Mouse (Mus musculus): Measurements from ENCODE around the gene Dnajc3. TPM values are rescaled to one million over a fixed set of nuclear protein-coding genes. Genes with fewer than 3 reads are reported as not detected.

Gene Dnajc3
- polyA plus RNA-seq, 1 experiment from 2014 or later = 47.0 TPM

- Histone ChIP-seq H3K9me3 (ENCODE audit: control insufficient read depth, low read length) (no peaks in the 10 kb centered on the region), H3K4me2 (ENCODE audit: low read depth, low read length) (no peak overlapping the region), H3K4me1 (ENCODE audit: control insufficient read depth, insufficient read depth, low read length) (peaks cover 13% of the 10 kb centered on the region), H3K27ac (ENCODE audit: low read length) (no peak overlapping the region), H3K9ac (ENCODE audit: low read depth, low read length) (no peak overlapping the region), H3K4me3 (ENCODE audit: low read length) (no peak overlapping the region), H3K36me3 (ENCODE audit: control insufficient read depth, insufficient read depth, low read length) (no peaks in the 10 kb centered on the region), H3K27me3 (replicated peaks; ENCODE audit: control insufficient read depth, insufficient read depth, low read length) (no peaks in the 10 kb centered on the region)
- 85% methylated on average over 4 of the region's 4 CpGs for WGBS
- ATAC-seq = no peak
These were observed 3.2 kb downstream of the Dnajc3 start for GRCm38 (mm10) chr14:118940796-118941495.

DNA sequence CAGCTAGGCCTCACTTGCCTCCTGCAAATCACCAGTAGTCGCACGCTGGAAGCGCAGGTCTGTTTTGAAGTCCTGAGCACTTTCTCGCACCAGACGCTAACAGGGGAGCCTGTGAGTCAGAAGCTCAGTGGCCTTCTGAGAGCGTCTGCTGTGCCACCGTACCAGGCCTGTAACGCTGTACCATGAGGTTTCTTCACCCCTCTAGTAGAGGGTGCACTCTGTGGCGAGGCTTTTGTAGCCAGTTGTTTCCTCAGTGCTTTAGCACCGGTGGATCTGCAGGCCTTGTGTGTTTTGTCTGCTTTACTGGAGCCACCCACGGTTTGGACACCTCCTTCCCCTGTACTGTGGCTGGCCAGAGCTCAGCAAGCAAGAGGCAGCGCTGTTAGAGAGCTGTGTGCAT lies 4.3 kb downstream of the Dnajc3 start:
- Histone ChIP-seq H3K27me3 (replicated peaks; ENCODE audit: control insufficient read depth, insufficient read depth, low read length) (no peaks in the 10 kb centered on the region), H3K27ac (ENCODE audit: low read length) (no peak overlapping the region), H3K4me2 (ENCODE audit: low read depth, low read length) (no peak overlapping the region), H3K36me3 (ENCODE audit: control insufficient read depth, insufficient read depth, low read length) (no peaks in the 10 kb centered on the region), H3K4me3 (ENCODE audit: low read length) (no peak overlapping the region), H3K9me3 (ENCODE audit: control insufficient read depth, low read length) (no peaks in the 10 kb centered on the region), H3K9ac (ENCODE audit: low read depth, low read length) (no peak overlapping the region), H3K4me1 (ENCODE audit: control insufficient read depth, insufficient read depth, low read length) (peaks cover 5% of the 10 kb centered on the region)
- 55% methylated on average over 12 of the region's 12 CpGs for WGBS
- no peak for ATAC-seq

DNA sequence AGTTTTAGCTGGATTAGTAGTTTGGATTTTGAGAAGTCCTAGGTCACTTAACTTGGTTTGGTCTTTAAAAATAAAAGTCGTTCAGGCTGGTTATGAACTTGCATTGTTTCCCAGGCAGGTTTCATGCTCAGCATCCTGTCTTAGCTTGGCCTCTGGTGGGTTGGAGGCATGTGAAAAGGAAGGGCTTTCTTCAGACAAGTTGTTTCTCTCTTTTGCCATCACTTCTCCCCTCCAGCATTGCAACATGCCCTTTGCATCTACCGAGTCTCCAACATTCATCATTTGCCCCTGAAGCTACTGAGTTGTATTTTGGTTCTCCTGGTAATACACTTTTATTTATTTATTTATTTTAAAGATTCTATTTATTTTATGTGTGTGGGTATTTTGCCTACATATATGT lies 6.9 kb downstream of the Dnajc3 start:
- Histone ChIP-seq H3K4me1 (ENCODE audit: control insufficient read depth, insufficient read depth, low read length) (no peaks in the 10 kb centered on the region), H3K4me3 (ENCODE audit: low read length) (no peak overlapping the region), H3K4me2 (ENCODE audit: low read depth, low read length) (no peak overlapping the region), H3K27me3 (replicated peaks; ENCODE audit: control insufficient read depth, insufficient read depth, low read length) (no peaks in the 10 kb centered on the region), H3K9me3 (ENCODE audit: control insufficient read depth, low read length) (no peaks in the 10 kb centered on the region), H3K9ac (ENCODE audit: low read depth, low read length) (no peak overlapping the region), H3K27ac (ENCODE audit: low read length) (no peak overlapping the region), H3K36me3 (ENCODE audit: control insufficient read depth, insufficient read depth, low read length) (no peaks in the 10 kb centered on the region)
- WGBS = 87% methylated on average over 2 of the region's 2 CpGs
- no peak for ATAC-seq

- no peaks in the 10 kb centered on the region for H3K27me3 ChIP-seq (replicated peaks; ENCODE audit: control insufficient read depth, insufficient read depth, low read length)
- no peaks in the 10 kb centered on the region for H3K36me3 ChIP-seq (ENCODE audit: control insufficient read depth, insufficient read depth, low read length)
- ATAC-seq = no peak
- H3K4me3 ChIP-seq (ENCODE audit: low read length) = no peak overlapping the region
- no peaks in the 10 kb centered on the region for H3K4me1 ChIP-seq (ENCODE audit: control insufficient read depth, insufficient read depth, low read length)
- H3K4me2 ChIP-seq (ENCODE audit: low read depth, low read length) = no peak overlapping the region
- H3K9ac ChIP-seq (ENCODE audit: low read depth, low read length) = no peak overlapping the region
- H3K9me3 ChIP-seq (ENCODE audit: control insufficient read depth, low read length) = no peaks in the 10 kb centered on the region
- H3K27ac ChIP-seq (ENCODE audit: low read length) = no peak overlapping the region
- WGBS = 78% methylated on average over 1 of the region's 1 CpGs
These were observed 11.1 kb downstream of the Dnajc3 start for GRCm38 (mm10) chr14:118948841-118949240.

DNA sequence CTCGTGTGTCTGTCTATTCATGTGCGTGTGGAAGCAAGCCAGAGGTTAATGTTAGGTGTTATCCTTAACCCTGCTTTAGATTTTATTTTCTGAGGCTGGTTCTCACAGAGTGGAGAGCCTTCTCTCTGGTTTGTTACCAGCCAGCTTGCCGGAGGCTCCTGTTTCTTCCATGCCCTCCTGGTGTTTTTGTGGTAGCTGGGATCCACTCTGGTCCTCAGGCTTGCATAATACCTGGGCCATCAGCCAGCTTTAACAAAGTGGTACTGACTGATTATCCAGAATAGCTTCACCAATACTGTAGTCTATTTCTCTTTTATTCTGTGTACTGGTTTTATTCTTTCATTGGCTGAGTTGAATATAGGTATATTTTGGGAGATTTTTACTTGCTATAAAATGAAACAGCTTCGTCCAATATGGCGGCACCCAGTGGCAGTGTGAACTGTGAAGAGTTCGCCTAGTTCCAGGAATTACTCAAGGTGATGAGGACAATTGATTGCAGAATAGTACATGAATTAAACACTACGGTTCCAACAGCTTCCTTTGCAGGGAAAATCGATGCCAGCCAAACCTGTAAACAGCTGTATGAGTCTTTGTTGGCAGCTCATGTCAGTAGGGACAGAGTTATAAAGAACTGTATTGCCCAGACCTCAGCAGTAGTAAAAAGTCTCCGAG lies 14.3 kb downstream of the Dnajc3 start:
- Histone ChIP-seq H3K4me3 (ENCODE audit: low read length) (no peak overlapping the region), H3K27ac (ENCODE audit: low read length) (no peak overlapping the region), H3K36me3 (ENCODE audit: control insufficient read depth, insufficient read depth, low read length) (no peaks in the 10 kb centered on the region; the same call in 1 of the 2 replicates), H3K9ac (ENCODE audit: low read depth, low read length) (no peak overlapping the region), H3K27me3 (replicated peaks; ENCODE audit: control insufficient read depth, insufficient read depth, low read length) (no peaks in the 10 kb centered on the region), H3K9me3 (ENCODE audit: control insufficient read depth, low read length) (no peaks in the 10 kb centered on the region), H3K4me2 (ENCODE audit: low read depth, low read length) (no peak overlapping the region), H3K4me1 (ENCODE audit: control insufficient read depth, insufficient read depth, low read length) (no peaks in the 10 kb centered on the region)
- 95% methylated on average over 9 of the region's 9 CpGs for WGBS
- ATAC-seq = no peak

GRCm38 (mm10) chr14:118958010-118958409 lies 20.2 kb downstream of the Dnajc3 start:
- Histone ChIP-seq H3K9ac (ENCODE audit: low read depth, low read length) (no peak overlapping the region), H3K4me1 (ENCODE audit: control insufficient read depth, insufficient read depth, low read length) (no peaks in the 10 kb centered on the region), H3K4me3 (ENCODE audit: low read length) (no peak overlapping the region), H3K9me3 (ENCODE audit: control insufficient read depth, low read length) (no peaks in the 10 kb centered on the region), H3K27me3 (replicated peaks; ENCODE audit: control insufficient read depth, insufficient read depth, low read length) (no peaks in the 10 kb centered on the region), H3K36me3 (ENCODE audit: control insufficient read depth, insufficient read depth, low read length) (peaks cover 4% of the 10 kb centered on the region), H3K4me2 (ENCODE audit: low read depth, low read length) (no peak overlapping the region), H3K27ac (ENCODE audit: low read length) (no peak overlapping the region)
- ATAC-seq = no peak
- 89% methylated on average over 3 of the region's 3 CpGs for WGBS

- ATAC-seq = no peak
- no peak overlapping the region for H3K9ac ChIP-seq (ENCODE audit: low read depth, low read length)
- 95% methylated on average over 4 of the region's 4 CpGs for WGBS
- H3K4me1 ChIP-seq (ENCODE audit: control insufficient read depth, insufficient read depth, low read length) = no peaks in the 10 kb centered on the region
- H3K4me3 ChIP-seq (ENCODE audit: low read length) = no peak overlapping the region
- H3K4me2 ChIP-seq (ENCODE audit: low read depth, low read length) = no peak overlapping the region
- H3K9me3 ChIP-seq (ENCODE audit: control insufficient read depth, low read length) = no peaks in the 10 kb centered on the region
- no peaks in the 10 kb centered on the region for H3K36me3 ChIP-seq (ENCODE audit: control insufficient read depth, insufficient read depth, low read length)
- H3K27me3 ChIP-seq (replicated peaks; ENCODE audit: control insufficient read depth, insufficient read depth, low read length) = no peaks in the 10 kb centered on the region
- H3K27ac ChIP-seq (ENCODE audit: low read length) = no peak overlapping the region
These were observed 27.7 kb downstream of the Dnajc3 start for GRCm38 (mm10) chr14:118965356-118966000.

DNA sequence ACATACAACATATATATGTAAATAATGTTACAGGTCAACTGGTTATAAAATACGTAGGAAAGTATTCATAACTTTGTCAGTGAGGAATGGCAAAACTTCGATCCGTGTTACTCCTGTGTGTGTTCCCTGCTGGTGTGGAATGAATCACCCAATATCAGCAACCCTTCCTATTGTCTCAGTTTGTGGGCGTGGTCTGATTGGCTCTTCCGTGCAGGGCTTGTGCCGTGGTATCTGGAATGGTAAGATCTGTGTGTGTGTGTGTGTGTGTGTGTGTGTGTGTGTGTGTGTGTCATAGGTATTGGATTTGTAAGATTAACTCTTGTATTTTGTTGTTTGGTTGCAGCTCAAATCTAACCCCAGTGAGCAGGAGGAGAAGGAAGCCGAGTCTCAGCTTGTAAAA lies 29.9 kb downstream of the Dnajc3 start:
- WGBS = 81% methylated on average over 7 of the region's 7 CpGs
- Histone ChIP-seq H3K4me1 (ENCODE audit: control insufficient read depth, insufficient read depth, low read length) (no peaks in the 10 kb centered on the region), H3K27ac (ENCODE audit: low read length) (no peak overlapping the region), H3K9me3 (ENCODE audit: control insufficient read depth, low read length) (no peaks in the 10 kb centered on the region), H3K9ac (ENCODE audit: low read depth, low read length) (no peak overlapping the region), H3K4me3 (ENCODE audit: low read length) (no peak overlapping the region), H3K27me3 (replicated peaks; ENCODE audit: control insufficient read depth, insufficient read depth, low read length) (no peaks in the 10 kb centered on the region), H3K36me3 (ENCODE audit: control insufficient read depth, insufficient read depth, low read length) (peaks cover 4% of the 10 kb centered on the region; the same call in 1 of the 2 replicates), H3K4me2 (ENCODE audit: low read depth, low read length) (no peak overlapping the region)
- ATAC-seq = no peak

- Histone ChIP-seq H3K27me3 (replicated peaks; ENCODE audit: control insufficient read depth, insufficient read depth, low read length) (no peaks in the 10 kb centered on the region), H3K4me2 (ENCODE audit: low read depth, low read length) (no peak overlapping the region), H3K4me3 (ENCODE audit: low read length) (no peak overlapping the region), H3K4me1 (ENCODE audit: control insufficient read depth, insufficient read depth, low read length) (no peaks in the 10 kb centered on the region), H3K36me3 (ENCODE audit: control insufficient read depth, insufficient read depth, low read length) (peaks cover 9% of the 10 kb centered on the region; the same call in 1 of the 2 replicates), H3K27ac (ENCODE audit: low read length) (no peak overlapping the region), H3K9me3 (ENCODE audit: control insufficient read depth, low read length) (no peaks in the 10 kb centered on the region), H3K9ac (ENCODE audit: low read depth, low read length) (no peak overlapping the region)
- ATAC-seq = no peak
- 93% methylated on average over 6 of the region's 6 CpGs for WGBS
These were observed 34.5 kb downstream of the Dnajc3 start for GRCm38 (mm10) chr14:118972268-118972667.
